Mouse (Mus musculus): ENCODE results near the gene Dolk.

- TF ChIP-seq KAT2A (conservative IDR thresholded peaks at IDR 0.05; ENCODE audit: low read depth, low read length) (no peak), POLR2A (IDR thresholded peaks at IDR 0.05; ENCODE audit: control insufficient read depth in 1 of 2, insufficient read depth in 1 of 2, low read depth in 1 of 2, low read length in 2 of 2, poor library complexity in 1 of 2) (no peak), MYB (IDR thresholded peaks at IDR 0.05; ENCODE audit: low read depth, low read length) (no peak), CTCF (IDR thresholded peaks at IDR 0.05 in 2 of 3, conservative IDR thresholded peaks at IDR 0.05 in 1 of 3; ENCODE audit: control insufficient read depth in 1 of 3, insufficient read depth in 1 of 3, low read depth in 2 of 3, low read length in 3 of 3, poor library complexity in 1 of 3, severe bottlenecking in 1 of 3) (no peak), NELFE (IDR thresholded peaks at IDR 0.05; ENCODE audit: low read depth, low read length) (no peak), GABPA (IDR thresholded peaks at IDR 0.05; ENCODE audit: low read depth, low read length) (no peak), ZC3H11A (IDR thresholded peaks at IDR 0.05; ENCODE audit: low read depth, low read length) (no peak), CHD2 (IDR thresholded peaks at IDR 0.05; ENCODE audit: low read length) (no peak), NRF1 (IDR thresholded peaks at IDR 0.05; ENCODE audit: insufficient read depth, low read depth, low read length, poor library complexity, severe bottlenecking) (no peak), TCF12 (IDR thresholded peaks at IDR 0.05; ENCODE audit: low read depth, low read length) (no peak), USF2 (IDR thresholded peaks at IDR 0.05; ENCODE audit: borderline replicate concordance in 1 of 2, insufficient read depth in 1 of 2, low read depth in 1 of 2, low read length in 2 of 2) (no peak), ETS1 (IDR thresholded peaks at IDR 0.05; ENCODE audit: low read depth, low read length) (no peak)
Measured at GRCm38 (mm10) chr2:30311481-30311880, 25.3 kb upstream of the Dolk start.
